Mouse (Mus musculus) heart, postnatal 36 days (tissue): ENCODE results near the gene Lce3b. TPM values are rescaled to one million over a fixed set of nuclear protein-coding genes. Genes with fewer than 3 reads are reported as not detected.

Source experiments
- DNase-seq, 2 experiments: peaks; one replicate each; pipeline ENCODE4 v3.0.0; 2021 to 2022
- intact Hi-C: fragments of 180-260 bp; cut with DNase I; formaldehyde crosslinking; loops from one replicate; pipeline ENCODE4 v1.15.1; 2025
- total RNA-seq, 2 experiments: library from RNA; stranded (reverse); gene quantifications; 2 replicates each; pipeline ENCODE4 v1.2.3; 2021

Gene Lce3b
- total RNA-seq = not detected

- intact Hi-C loops = no loop called here
These were observed at the start of gene Lce3b for GRCm38 (mm10) chr3:92932679-92933078. TSS of gene Lce3b (plus strand) at chr3:92932979.

GRCm38 (mm10) chr3:92894063-92894462, 38.7 kb upstream of the Lce3b start:
- intact Hi-C loops = no loop called here
- DNase-seq = no peak

More at GRCm38 (mm10) chr3:92932679-92933078, at the start of gene Lce3b:
- no peak for DNase-seq

GRCm38 (mm10) chr3:92894489-92894888, 38.3 kb upstream of the Lce3b start:
- DNase-seq = no peak
- intact Hi-C loops = no loop called here

GRCm38 (mm10) chr3:92902992-92903391, 29.8 kb upstream of the Lce3b start:
- intact Hi-C loops = no loop called here

GRCm38 (mm10) chr3:92903640-92904039, 29.1 kb upstream of the Lce3b start:
- intact Hi-C loops = no loop called here

More at GRCm38 (mm10) chr3:92902992-92903391, 29.8 kb upstream of the Lce3b start:
- peak in 1 of 2 experiments; percentile 7 for DNase-seq

GRCm38 (mm10) chr3:92905182-92905581, 27.6 kb upstream of the Lce3b start:
- DNase-seq = no peak
- intact Hi-C loops = loop anchor here (5.0 kb wide), 1 partner anchor 127 kb away; no protein-coding TSS in a partner anchor

More at GRCm38 (mm10) chr3:92903640-92904039, 29.1 kb upstream of the Lce3b start:
- no peak for DNase-seq

- intact Hi-C loops = loop anchor here (5.0 kb wide), 1 partner anchor 125 kb away; no protein-coding TSS in a partner anchor
These were observed 25.2 kb upstream of the Lce3b start for GRCm38 (mm10) chr3:92907571-92907970.

GRCm38 (mm10) chr3:92920364-92920763, 12.4 kb upstream of the Lce3b start:
- no peak for DNase-seq
- intact Hi-C loops = no loop called here

More at GRCm38 (mm10) chr3:92907571-92907970, 25.2 kb upstream of the Lce3b start:
- no peak for DNase-seq

GRCm38 (mm10) chr3:92926130-92926529, 6.6 kb upstream of the Lce3b start, which contains the start of gene Lce3a:
TSS of gene Lce3a (minus strand) at chr3:92926230.
- intact Hi-C loops = no loop called here

GRCm38 (mm10) chr3:92944186-92944585, 11.4 kb downstream of the Lce3b start, which contains the start of gene Lce3c:
TSS of gene Lce3c (plus strand) at chr3:92944486.
- no peak for DNase-seq
- intact Hi-C loops = no loop called here

More at GRCm38 (mm10) chr3:92926130-92926529, 6.6 kb upstream of the Lce3b start, which contains the start of gene Lce3a:
- DNase-seq = no peak

GRCm38 (mm10) chr3:92957090-92957489, 24.3 kb downstream of the Lce3b start, which contains the start of gene Lce3d:
TSS of gene Lce3d (plus strand) at chr3:92957390.
- intact Hi-C loops = no loop called here
- DNase-seq = no peak

GRCm38 (mm10) chr3:92966761-92967160, 34.0 kb downstream of the Lce3b start, which contains the start of gene Lce3e:
TSS of gene Lce3e (plus strand) at chr3:92967061.
- DNase-seq = no peak
- intact Hi-C loops = no loop called here

GRCm38 (mm10) chr3:92978484-92978883, 45.7 kb downstream of the Lce3b start:
- intact Hi-C loops = no loop called here
- no peak for DNase-seq

Other genes starting within 250 kb of the Lce3b start
- not detected for gene Lce1d, start 245.8 kb upstream of the Lce3b start, total RNA-seq
- not detected for gene Lce1e, start 223.9 kb upstream of the Lce3b start, total RNA-seq
- not detected for gene Lce1f, start 212.6 kb upstream of the Lce3b start, total RNA-seq
- gene Gm38119, start 193.9 kb upstream of the Lce3b start, total RNA-seq = not detected
- gene Lce1g, start 180.6 kb upstream of the Lce3b start, total RNA-seq = not detected
- gene Lce1h, start 167.9 kb upstream of the Lce3b start, total RNA-seq = not detected
- gene Lce1i, start 154.1 kb upstream of the Lce3b start, total RNA-seq = not detected
- not detected for gene Lce1j, start 142.5 kb upstream of the Lce3b start, total RNA-seq
- not detected for gene Lce1k, start 125.1 kb upstream of the Lce3b start, total RNA-seq
- not detected for gene Kprp, start 105.7 kb upstream of the Lce3b start, total RNA-seq
- not detected for gene Lce1l, start 81.7 kb upstream of the Lce3b start, total RNA-seq
- gene 2310050C09Rik, start 62.8 kb upstream of the Lce3b start, total RNA-seq = not detected
- gene Lce3a, start 6.7 kb upstream of the Lce3b start, total RNA-seq = not detected
- gene Lce3c, start 11.5 kb downstream of the Lce3b start, total RNA-seq = not detected
- gene Lce3d, start 24.4 kb downstream of the Lce3b start, total RNA-seq = not detected
- gene Lce3e, start 34.1 kb downstream of the Lce3b start, total RNA-seq = not detected
- not detected for gene Lce3f, start 59.2 kb downstream of the Lce3b start, total RNA-seq
- not detected for gene Crct1, start 82.7 kb downstream of the Lce3b start, total RNA-seq
- gene Lce1m, start 86.1 kb downstream of the Lce3b start, total RNA-seq = not detected
- gene Gm4858, start 135.8 kb downstream of the Lce3b start, total RNA-seq = not detected
- gene Crnn, start 211.8 kb downstream of the Lce3b start, total RNA-seq = not detected